Mouse (Mus musculus): ENCODE results near the gene Cyp2a22. TPM values are rescaled to one million over a fixed set of nuclear protein-coding genes. Genes with fewer than 3 reads are reported as not detected.
A peak's percentile ranks its signal among the peaks of the same experiment; 100 is the strongest.
"Not testable (repeated sequence)": the region's sequence is repeated elsewhere in the genome, so short reads cannot be mapped to it uniquely, and the experiment has no call there.

The Cyp2a22 gene
- not detected for total RNA-seq (2021)
- long read RNA-seq, experiment 1 = 0 reads
- long read RNA-seq, experiment 2 = 0 reads

DNA sequence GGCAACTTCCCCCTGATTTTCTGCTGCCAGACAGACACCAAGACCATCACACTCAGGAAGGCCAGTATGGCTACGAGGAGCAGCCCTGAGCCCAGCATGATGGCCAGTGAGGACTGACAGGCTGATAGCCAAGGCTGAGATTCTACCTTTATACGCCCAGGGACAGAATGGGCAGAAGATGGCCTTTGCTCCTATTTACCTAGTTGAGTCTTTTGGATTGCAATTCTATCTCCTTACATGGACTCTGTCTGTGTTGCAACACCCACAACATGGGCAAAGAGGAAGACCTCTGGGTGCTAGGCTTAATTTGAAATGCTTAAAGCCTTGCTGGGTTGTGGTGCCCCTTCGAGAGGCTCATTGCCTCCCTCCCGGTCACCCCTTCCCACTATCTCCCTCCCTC lies at the start of gene Cyp2a22:
TSS of gene Cyp2a22 (minus strand) at position 123 of the 400 bp plus-strand sequence.
- intact Hi-C loops (cut with DNase I) = no loop called here
- DNase-seq = no peak

DNA sequence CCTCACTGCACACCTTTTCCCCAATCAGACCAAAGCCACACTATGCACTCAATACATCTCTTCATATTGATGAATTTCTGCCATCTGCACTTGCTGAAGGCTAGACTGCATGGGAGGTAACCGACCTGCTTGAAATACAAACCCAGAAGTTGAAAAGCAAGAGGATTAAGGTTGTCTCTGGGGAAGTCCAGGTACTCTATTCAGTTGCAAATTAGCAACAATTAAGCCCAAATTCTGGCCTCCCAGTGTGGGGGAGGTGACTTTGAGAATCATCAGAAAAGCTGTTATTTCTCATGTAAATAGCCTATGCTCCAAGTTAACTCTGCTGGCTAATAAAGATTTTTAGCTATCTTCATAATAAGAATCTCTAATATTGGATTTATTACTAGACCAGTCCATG lies 44.0 kb upstream of the Cyp2a22 start:
- DNase-seq; intact Hi-C loops (cut with DNase I): not testable (repeated sequence)

DNA sequence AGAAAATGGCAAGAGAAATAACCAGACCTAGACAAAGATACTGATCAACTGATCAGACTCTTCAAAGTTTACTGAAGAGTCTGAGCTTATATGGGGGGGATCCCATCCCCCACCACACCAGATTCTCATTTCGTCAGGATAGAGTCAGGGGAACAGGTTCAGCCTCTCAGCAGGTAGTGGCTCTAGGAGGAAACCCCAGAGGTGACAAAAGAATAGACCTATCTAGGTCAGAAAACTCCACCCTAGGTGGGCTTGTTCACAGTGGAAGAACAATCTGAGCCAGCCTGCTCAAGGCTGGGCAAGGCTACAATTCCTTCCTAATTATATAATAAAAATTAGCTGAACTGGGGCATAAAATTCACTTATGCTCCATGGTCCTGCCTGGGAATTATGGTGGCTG lies 43.4 kb upstream of the Cyp2a22 start:
- intact Hi-C loops (cut with DNase I) = no loop called here
- no peak for DNase-seq

DNA sequence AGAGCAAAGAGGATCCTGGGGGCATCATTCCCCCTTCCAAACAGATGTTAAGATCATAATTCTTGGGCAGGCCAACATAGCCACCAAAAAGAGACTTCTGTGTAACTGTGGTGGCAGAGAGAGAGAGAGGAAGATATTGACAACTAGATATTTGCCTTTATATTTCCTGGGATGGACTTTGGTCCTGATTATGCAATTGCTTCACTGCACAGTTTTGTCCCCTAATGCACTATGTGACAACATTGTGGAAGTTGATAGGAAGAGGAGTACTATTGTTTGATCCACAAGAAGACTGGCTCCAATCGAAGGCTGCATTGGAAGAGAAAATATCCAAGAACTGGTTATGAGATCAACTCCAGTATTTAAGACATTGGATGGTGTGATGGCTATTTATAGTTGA lies 42.8 kb upstream of the Cyp2a22 start:
- intact Hi-C loops (cut with DNase I); DNase-seq: not testable (repeated sequence)

DNA sequence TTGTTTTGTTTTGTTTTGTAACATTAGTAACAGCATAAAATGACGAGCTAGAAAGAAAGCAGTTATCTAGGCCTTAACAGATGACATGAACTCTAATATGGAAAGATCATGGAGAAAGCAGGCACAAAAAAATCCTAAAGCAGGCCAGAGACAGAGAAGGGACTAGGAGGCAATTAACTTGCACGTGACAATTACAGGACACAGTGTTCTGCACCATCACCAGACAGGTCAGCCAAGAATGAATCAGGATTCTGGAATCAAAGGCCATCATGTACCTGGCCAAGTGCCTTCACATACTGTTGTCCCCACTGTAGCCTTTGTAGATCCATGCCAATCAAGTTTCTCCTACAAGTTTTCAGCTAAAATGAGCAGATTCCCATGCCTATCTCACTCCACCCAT lies 42.3 kb upstream of the Cyp2a22 start:
- DNase-seq; intact Hi-C loops (cut with DNase I): not testable (repeated sequence)

DNA sequence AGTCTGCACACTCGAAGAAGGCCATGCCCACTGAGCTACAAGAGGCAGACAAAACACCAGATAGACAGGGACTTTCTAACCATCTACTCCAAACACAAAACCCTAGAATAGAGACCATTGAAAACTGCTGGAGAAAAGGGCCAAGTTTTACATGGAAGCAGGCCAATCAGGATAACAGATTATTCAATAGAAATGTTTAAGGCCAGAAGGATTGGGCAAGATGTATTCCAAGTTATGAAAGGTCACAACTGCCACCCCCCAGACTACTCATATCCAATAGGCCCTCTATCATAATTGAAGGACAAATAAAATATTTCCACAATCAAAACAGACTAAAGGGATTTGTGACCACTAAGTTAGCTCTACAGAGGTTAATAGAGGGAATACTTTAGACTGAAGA lies 23.2 kb upstream of the Cyp2a22 start:
- DNase-seq; intact Hi-C loops (cut with DNase I): not testable (repeated sequence)

DNA sequence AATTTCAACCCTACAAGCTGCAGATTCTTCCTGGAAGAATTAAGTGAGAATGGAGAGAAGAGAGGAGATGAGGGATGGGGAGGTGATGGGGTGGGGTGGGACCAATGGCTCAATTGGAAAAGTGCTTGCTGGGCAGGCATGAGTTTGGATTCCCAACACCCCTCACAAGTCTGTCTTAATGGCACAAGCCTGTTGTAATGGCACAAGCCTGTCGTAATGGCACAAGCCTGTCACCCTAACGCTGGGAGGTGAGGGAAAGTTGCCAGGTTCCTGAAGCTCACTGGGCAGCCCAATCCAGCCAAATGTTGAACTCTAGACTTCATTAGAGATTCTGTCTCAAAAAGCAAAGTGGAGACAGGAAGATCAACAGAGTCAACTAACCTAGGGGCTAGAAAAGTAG lies 14.1 kb upstream of the Cyp2a22 start:
- DNase-seq; intact Hi-C loops (cut with DNase I): not testable (repeated sequence)

DNA sequence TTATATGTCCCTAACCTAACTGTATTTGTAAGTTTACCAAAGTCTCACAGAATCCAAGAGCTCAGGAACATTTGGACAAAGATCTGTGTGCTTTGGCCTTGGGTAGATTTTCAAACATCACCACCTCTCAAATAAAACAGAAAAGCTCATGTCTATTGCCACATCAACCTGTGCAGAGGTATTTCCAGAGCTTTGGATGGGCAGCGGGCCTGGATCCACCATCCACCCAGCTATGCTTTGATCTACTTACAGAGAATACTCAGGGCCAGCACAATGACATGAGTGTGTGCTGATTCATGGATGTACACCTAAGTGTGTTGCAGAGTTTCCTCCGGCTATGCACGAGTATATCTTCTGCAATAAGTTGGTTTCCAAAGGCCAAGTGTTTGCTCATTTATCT lies 13.5 kb upstream of the Cyp2a22 start:
- intact Hi-C loops (cut with DNase I); DNase-seq: not testable (repeated sequence)

DNA sequence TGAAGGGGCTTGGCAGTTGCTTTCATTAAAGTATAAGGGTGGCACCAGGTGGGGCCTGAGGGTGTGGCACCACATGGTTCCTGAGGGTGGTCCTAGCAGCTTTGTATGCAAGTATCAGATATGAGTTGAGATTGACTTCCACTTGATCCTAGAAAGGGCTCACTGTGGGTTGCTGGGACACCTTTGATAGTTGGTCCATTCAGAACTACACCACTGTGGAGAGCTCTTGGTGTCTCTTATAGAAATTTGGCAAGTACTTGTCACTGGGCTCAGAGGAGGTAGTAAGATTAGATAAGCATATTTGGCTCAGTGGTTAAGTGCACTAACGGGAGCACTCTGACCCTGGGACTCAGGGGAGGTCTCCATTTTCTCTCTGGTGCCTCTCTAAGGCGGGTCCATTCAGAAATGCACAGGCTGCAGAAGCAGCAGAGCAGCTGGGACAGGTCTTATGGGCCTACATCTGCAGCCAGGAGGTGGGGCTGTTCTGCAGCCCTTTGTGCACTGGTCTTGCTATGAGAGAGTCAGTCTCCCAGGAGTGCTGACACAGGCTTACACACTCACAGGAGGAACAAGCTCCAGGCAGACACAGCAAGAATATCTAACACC lies 2.2 kb upstream of the Cyp2a22 start:
- intact Hi-C loops (cut with DNase I) = not testable (repeated sequence)
- DNase-seq = peak in 1 of 2 experiments; percentile 4

DNA sequence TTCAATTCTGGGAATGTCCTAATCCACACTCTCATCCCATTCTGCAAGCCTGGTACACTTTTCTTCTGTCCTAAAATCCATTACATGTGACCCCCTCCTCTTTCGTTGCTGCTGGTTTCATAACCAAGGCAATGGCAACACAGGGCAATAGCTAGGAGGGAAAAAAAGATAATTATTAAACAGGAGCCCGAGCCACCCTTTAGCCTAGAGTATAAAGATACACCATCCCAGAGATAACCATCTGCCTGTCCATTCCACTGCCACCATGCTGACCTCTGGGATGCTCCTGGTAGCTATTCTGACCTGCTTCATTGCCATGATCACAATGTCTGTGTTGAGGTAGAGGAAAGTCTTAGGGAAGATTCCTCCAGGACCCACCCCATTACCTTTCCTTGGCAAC lies 22.1 kb downstream of the Cyp2a22 start:
- intact Hi-C loops (cut with DNase I); DNase-seq: not testable (repeated sequence)

Other genes with a start within 250 kb of the Cyp2a22 start
- gene Cyp2b19, start 182.2 kb downstream of the Cyp2a22 start, total RNA-seq (2021) = not detected
- gene Cyp2g1, start 130.5 kb downstream of the Cyp2a22 start, total RNA-seq (2021) = not detected
- not detected for gene Cyp2a5, start 104.1 kb downstream of the Cyp2a22 start, total RNA-seq (2021)
- not detected for gene Cyp2a12, start 89.7 kb upstream of the Cyp2a22 start, total RNA-seq (2021)
- gene Cyp2f2, start 180.5 kb upstream of the Cyp2a22 start, total RNA-seq (2021) = under 1 TPM; 0.67 to 0.89 TPM
- gene Cyp2t4, start 214.3 kb upstream of the Cyp2a22 start, total RNA-seq (2021) = not detected
- 100 to 1,000 TPM in 1 of 2 experiments, 10 to 100 TPM in 1; 99.1 to 112 TPM for gene Egln2, start 227.4 kb upstream of the Cyp2a22 start, total RNA-seq (2021)
- 1 to 10 TPM; 8.5 to 9.3 TPM for gene Rab4b, start 239.5 kb upstream of the Cyp2a22 start, total RNA-seq (2021)
- not detected for gene Gm21983, start 241.7 kb upstream of the Cyp2a22 start, total RNA-seq (2021)
- gene Mia, start 241.8 kb upstream of the Cyp2a22 start, total RNA-seq (2021) = under 1 TPM; 0.57 to 0.69 TPM

Measured in gastrocnemius, postnatal 36 days (tissue).